Mouse (Mus musculus) lung, postnatal 4 days (tissue): Measurements from ENCODE around the gene Minar1.

ENCODE experiments used
- DNase-seq, 2 experiments: peaks; one replicate each; pipeline ENCODE4 v3.0.0; 2021

The Minar1 gene

DNA sequence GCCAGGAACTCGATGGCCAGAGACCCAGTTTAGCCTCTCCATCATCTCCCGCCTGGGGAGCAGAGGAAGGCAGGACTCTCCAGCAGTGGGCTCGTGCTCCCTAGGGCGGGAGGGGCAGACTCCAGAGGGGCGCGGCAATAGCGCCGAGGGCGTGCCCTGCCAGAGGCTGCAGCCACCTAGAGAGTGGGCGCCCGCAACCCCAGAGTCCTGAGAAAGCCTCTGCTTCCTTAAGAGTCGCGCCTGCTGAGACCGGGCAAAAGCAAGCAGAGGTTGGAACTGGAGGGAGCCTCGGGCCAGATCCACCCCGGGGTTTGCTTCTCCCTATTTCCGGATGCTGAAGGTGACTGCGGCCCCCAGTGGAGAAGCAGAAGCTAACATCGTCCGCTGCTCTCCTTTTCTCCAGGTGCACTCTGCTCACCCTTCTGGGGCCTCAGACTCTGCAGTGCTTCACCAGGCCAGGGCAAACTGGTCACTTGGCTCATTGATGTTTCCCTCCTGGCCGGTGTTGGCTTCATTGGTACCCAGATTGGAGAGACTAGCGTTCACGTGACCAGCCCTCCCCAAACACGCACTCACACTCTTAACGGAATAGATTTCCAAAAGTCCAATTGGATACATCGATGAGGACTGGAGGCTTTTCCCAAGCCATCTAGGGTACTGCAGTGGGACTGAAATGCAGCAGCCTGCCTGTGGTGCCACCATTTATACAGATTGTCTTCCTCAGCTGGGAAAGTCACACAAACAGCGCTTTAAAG lies at the start of gene Minar1:
Minar1 (minus strand) TSS at position 120 of the 755 bp plus-strand sequence.
- DNase-seq: peak in 1 of 2 experiments; percentile 16

DNA sequence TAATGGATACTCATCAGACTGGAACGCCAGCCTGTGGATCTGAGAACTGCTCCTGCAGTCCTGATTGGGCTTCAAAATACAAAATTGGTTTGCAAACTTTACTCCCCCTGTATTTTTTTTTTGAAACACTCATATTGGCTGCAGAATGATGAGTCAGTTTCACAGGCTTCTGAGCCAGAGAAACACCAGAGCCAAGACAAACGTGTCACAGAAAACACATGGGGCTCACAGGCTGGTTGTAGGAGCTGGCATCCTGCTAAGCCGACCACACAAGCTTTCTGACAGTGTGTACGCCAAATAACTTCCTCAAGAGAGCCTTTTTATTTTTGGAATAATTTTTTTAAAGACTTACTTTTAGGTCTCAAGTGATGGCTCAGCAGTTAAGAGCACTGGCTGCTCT lies 47.0 kb upstream of the Minar1 start:
- DNase-seq: no peak

GRCm38 (mm10) chr9:89667306-89667942 lies 44.5 kb upstream of the Minar1 start:
- DNase-seq: no peak

DNA sequence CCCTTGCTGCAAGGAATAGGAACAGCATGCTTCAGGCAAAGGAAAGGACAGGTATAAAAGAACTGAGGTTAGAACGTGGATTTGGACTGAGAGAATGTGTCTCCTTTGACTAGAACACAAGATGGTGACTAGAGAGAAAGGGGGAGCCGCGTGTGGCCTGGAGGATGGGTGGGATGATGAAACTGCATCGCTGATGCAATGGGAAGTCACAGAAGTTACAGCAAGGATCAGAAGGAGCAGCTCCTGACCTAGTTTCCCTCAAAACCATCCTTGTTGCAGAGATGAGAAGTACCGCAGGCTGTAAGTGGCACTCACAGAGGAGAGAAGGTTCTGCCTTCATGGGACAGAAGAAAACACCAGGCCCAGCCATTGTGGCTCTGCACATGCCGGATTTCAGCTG lies 28.0 kb upstream of the Minar1 start:
- no peak for DNase-seq

GRCm38 (mm10) chr9:89637453-89637852 lies 14.5 kb upstream of the Minar1 start:
- no peak for DNase-seq

DNA sequence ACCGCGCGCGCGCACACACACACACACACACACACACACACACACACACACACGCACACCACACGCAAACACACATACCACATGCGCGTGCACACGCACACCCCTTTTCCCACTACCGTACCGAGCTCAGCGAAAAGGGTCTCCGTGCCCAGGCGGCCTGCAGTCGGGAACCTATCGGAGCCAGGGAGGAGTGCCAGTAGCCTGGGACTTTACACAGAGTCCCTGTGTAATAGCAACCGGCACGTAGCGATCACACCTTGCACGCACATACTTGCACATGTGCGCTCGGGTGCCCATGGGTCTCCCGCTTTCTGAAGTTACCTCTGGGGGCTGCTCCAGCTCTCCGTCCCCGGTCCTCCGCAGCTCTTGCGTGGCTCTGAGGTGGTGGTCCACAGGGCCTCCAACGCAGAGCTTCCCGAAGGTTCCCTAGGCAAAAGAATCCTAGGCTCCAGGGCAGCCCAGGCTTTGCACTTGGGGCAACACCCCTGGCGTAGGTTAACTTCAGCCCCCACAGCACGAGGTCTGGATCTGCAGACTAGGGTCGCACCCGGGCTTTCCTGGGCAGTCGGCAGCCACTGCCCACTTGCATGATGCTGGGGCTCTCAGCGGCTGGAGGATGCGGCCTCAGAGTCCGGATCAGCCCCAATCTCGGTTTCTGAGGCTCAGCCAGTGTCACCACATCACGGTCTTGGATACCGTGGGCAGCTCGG lies 474 bp downstream of the Minar1 start:
- no peak for DNase-seq

DNA sequence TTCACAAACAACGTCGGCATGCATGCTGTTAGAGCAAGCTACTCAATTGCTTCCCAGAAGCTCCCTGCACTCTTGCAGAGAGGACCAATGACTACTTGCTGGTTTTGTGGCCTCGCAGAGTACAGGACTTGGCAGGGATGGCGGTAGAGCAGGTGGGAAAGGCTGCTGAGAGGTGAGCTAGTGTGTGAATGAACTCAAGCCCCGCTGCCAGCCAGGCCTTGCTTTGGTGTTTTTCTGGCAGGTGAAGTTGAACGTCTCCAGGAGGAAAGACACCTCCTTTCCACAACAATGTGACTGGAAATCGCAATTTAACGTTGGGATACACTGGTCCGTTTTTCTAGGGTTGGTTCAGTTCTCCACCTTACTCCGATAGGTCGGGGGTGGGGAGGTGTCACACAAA lies 1.2 kb downstream of the Minar1 start:
- no peak for DNase-seq

DNA sequence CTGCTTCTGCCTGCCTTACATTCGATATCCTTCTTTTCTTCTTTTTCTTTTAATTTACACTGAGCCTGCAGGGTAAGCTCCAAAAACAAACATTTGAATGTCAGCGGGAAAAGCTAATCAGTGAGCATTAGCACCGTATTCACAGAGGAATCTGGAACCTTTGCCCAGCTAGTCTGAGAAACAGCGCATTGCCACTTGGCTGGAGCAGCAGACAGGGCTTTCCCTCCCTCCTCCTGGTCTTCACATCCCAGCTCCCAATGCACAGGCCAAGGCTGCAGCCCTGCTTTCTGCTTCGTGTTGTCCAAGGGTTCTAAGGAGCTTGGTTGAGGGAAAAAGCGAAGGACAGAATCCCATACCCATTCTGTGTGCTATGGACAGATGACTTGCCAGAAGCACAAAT lies 2.6 kb downstream of the Minar1 start:
- no peak for DNase-seq

- no peak for DNase-seq
These were observed 6.0 kb downstream of the Minar1 start for GRCm38 (mm10) chr9:89616946-89617345.

DNA sequence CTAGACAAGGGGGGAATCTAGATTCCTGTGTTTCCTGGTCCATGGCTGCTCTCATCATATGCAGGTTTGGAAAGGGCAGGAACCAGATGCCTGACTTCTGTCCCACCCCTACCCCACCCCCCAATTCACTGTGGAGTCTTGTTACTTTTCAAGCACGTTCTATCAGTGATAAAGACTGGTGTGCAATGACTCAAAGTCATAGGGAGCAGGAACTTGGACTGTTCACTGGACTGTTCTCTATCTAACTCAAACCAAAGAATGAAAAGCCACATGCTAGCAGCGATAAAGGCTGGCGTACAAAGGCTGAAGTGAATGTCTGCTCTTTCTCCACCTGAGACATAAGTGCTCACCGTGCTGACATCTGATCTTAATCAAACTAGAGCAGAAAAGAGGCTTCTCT lies 12.3 kb downstream of the Minar1 start:
- DNase-seq: no peak

- no peak for DNase-seq
These were observed 15.6 kb downstream of the Minar1 start for GRCm38 (mm10) chr9:89607321-89607720.

DNA sequence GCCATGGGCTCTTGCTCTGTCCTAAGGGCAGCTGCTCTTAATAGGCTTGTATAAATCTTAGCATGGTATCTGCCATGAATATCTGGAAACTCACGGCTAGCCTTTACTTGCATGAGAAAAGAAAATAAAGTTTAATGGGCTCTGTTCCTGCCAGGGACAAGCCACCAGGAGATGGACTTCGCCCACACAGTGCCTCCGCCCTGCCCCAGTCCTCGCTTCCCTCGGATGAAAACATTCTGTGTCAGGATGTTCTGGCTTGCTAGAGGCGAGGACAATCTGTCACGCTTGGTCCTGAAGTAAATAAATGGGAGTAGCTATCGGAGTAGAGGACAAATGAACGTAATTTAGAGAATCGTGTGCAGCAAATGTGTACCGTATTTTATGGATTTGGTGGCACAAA lies 16.7 kb downstream of the Minar1 start:
- DNase-seq: no peak

DNA sequence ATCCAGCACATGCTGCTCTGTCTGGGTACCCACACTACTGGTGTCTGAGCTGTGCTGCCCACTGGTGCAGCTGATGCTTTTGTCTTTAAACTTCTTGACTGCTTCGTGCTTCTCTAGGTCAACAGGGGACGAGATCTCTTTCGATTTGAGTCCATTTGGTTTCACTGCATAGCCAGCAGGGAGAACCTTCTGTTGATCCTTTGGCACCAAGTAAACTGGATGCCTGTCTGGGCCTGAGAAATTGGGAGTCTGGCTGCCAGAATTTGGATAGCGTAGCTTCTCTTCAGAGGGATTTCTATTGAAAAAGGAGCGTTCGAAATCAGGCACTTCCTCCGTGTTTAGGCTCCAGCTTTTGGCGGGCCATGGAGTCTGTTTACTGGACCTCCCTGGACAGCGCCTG lies 21.0 kb downstream of the Minar1 start:
- DNase-seq: no peak

DNA sequence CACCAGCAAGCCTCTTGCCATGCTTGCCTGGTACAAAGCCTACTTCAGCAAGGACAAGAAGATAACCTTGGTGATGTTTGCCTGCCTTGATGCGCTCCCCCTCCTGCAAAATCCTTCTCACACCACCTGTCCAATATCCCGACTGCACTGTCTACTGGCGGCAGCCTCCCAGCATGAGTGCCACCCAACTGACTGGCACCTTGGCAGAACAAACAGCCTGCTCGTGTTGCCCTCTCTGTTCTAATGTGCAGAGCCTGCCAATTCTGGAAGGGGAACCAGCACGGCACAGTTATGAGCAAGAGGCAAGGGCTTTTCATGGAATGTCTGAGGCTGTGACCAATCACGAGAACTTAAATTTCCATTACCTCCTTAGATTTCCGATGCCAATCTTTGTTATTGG lies 22.2 kb downstream of the Minar1 start:
- DNase-seq: no peak

- DNase-seq: no peak
These were observed 25.9 kb downstream of the Minar1 start for GRCm38 (mm10) chr9:89597071-89597470.

DNA sequence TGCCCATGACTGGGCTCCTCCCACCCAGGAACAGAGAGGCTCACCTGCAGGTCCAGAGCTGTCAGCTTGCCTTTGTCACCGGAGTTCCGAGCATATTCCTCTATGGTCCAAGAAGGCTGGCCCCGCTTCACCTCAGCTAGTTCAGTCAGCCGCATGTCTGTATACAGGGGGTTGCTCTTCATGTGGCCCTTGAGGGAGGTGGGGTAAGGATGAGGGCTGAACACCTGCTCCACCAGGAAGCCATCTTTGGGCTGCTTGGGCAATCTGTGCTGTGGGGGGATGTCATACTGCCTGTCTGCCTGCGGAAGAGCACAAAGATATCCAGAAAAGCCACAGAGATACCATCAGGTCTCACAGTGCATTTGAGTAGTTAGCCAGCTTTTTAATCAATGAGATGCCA lies 26.5 kb downstream of the Minar1 start:
- no peak for DNase-seq

- DNase-seq: no peak
These were observed 30.5 kb downstream of the Minar1 start for GRCm38 (mm10) chr9:89592391-89592790.

GRCm38 (mm10) chr9:89578422-89578821 lies 44.5 kb downstream of the Minar1 start:
- DNase-seq: no peak

DNA sequence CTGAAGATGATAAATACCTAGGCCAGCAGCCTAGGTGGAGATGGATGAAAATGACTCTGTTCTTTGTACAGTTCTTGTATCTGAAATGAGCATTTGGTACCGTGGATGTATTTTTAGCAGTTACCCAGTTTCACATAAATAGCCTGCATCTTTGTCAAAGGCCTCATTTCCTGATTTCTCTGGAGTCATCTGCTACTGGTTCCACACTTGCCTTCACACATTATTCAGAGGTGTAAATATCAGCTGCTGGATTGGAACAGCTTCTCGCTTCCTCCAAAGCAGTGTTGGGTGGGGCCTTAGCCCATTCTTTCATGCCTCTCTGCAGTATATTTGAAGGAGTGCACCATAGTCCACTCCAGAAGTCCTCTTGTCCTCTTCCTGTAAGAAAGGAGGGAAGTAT lies 70.3 kb downstream of the Minar1 start:
- no peak for DNase-seq
